Mouse (Mus musculus): ENCODE measurements at regions not wholly inside any gene's neighbourhood (a gene's known extent, or its start where the extent isn't known, plus 50 kb on each side); places are given as distances from the start of the nearest gene placed in this dataset.

DNA sequence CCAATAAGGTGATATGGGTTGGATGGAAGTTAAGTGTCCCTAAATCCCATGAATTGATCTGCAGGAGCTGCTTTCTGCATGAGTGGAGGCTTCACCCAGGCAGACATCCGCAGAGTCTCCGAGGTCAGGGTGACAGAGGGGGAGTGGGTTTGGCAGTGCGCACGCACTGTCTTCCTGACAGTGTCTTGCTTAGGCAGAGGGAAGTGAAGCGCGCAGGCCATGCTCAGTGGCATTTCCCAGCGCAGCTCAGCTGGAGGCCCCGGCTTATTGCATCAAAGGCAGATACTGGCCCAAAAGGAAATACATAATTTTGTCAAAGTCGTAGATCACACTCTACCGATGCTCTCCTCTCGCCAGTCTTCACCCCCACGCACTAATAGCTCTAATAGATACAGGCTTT lies 252.7 kb upstream of the Dnajc24 start:
- TF ChIP-seq CTCF (IDR thresholded peaks at IDR 0.05; ENCODE audit: low read depth, low read length) (no peak), TAL1 (conservative IDR thresholded peaks at IDR 0.05; ENCODE audit: low read depth, low read length) (no peak), GATA1 (IDR thresholded peaks at IDR 0.05; ENCODE audit: borderline replicate concordance, low read length) (no peak), POLR2AphosphoS5 (IDR thresholded peaks at IDR 0.05; ENCODE audit: insufficient replicate concordance, low read depth, low read length) (no peak)
